Mouse (Mus musculus): ENCODE measurements around the gene Pah. TPM values are rescaled to one million over a fixed set of nuclear protein-coding genes. Genes with fewer than 3 reads are reported as not detected.

Pah gene
- 0.20 TPM in 1 of 2 replicates, not detected in the other for polyA plus RNA-seq (2015; fragmentation: Nextera tagmentation; extraction: Ambion mirVana)

DNA sequence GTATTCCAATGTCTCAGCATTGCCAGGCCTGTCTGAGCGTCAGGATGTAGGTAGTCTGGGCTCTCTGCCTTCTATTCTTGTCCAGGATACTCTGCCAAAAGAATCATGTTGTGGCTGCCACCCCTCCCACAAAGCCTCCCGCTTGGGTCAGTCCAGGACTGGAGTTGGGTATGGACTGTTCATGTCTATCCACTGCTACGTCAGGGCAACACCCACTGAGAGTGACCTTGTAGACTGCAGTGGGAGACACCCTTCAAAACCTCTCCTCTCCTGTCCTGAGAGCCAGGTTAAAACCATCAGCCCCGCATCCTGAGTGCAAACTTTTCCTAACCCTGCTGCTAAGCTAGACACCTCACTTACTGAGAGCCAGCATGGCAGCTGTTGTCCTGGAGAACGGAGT lies at the start of gene Pah:
TSS of gene Pah (plus strand) at position 150 of the 400 bp plus-strand sequence.

DNA sequence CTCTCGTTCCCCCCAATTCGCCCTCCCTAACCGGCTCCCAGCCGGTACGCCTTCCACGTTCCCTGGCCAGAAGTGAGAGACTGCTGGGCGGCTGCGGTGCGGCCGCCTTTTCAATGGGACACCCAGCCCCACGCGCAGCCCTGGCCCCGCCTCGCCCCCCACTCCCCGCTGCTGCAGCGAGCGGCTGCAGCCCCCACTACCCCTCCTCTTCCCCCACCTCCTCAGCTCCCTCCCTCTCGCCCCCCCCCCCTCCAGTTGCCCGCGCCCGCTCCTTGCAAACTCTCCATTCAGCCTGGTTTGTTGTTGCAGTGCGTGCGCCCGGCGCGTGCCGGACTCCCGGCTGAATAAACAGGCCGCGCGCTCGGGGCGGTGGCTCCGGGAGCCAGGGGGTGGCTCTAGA lies 28.0 kb upstream of the Pah start, which contains the start of gene Ascl1:
TSS of gene Ascl1 (minus strand) at position 85 of the 400 bp plus-strand sequence.

Other genes starting within 250 kb of the Pah start
- gene Ascl1, start 28.1 kb upstream of the Pah start, polyA plus RNA-seq (2015; fragmentation: Nextera tagmentation; extraction: Ambion mirVana), result not detected in 2 replicates

Measured in spleen, postnatal 0 days (tissue).